Mouse (Mus musculus): ENCODE measurements around the gene Ksr1.

GRCm38 (mm10) chr11:79080081-79080480 is 66.1 kb downstream of the Ksr1 start:
- TF ChIP-seq EP300 (IDR thresholded peaks at IDR 0.05; ENCODE audit: low read depth) (no peak), CTCF (IDR thresholded peaks at IDR 0.05; ENCODE audit: low read depth) (no peak)

Data from liver, embryonic 14.5 days (tissue).